Mouse (Mus musculus): ENCODE results near the gene Acad12. TPM values are rescaled to one million over a fixed set of nuclear protein-coding genes. Genes with fewer than 3 reads are reported as not detected.

Acad12 gene
- polyA plus RNA-seq, 1 experiment from 2014 or later, result 1.7 TPM

GRCm38 (mm10) chr5:121570787-121571186, 48.0 kb downstream of the Acad12 start:
- Histone ChIP-seq H3K36me3 (peaks cover 7% of the 10 kb centered on the region; the same call in 1 of the 2 replicates), H3K9ac (replicated peaks) (no peak overlapping the region), H3K9me3 (no peaks in the 10 kb centered on the region), H3K4me1 (no peaks in the 10 kb centered on the region), H3K4me2 (replicated peaks) (no peak overlapping the region), H3K27ac (replicated peaks) (no peak overlapping the region), H3K4me3 (no peak overlapping the region), H3K27me3 (no peaks in the 10 kb centered on the region)
- WGBS, result 93% methylated on average over 1 of the region's 1 CpGs
- no peak for ATAC-seq (ENCODE audit: low FRiP score, low read depth)

GRCm38 (mm10) chr5:121569881-121570420, 48.8 kb downstream of the Acad12 start:
- Histone ChIP-seq H3K4me3 (no peak overlapping the region), H3K9ac (replicated peaks) (no peak overlapping the region), H3K27me3 (no peaks in the 10 kb centered on the region), H3K4me1 (no peaks in the 10 kb centered on the region), H3K4me2 (replicated peaks) (no peak overlapping the region), H3K9me3 (no peaks in the 10 kb centered on the region), H3K36me3 (peaks cover 7% of the 10 kb centered on the region; the same call in 1 of the 2 replicates), H3K27ac (replicated peaks) (no peak overlapping the region)
- WGBS, result 70% methylated on average over 9 of the region's 9 CpGs
- ATAC-seq (ENCODE audit: low FRiP score, low read depth), result no peak

GRCm38 (mm10) chr5:121566035-121566681, 52.6 kb downstream of the Acad12 start:
- Histone ChIP-seq H3K27ac (replicated peaks) (no peak overlapping the region), H3K36me3 (no peaks in the 10 kb centered on the region), H3K27me3 (no peaks in the 10 kb centered on the region), H3K4me3 (no peak overlapping the region), H3K4me1 (0 out of 2 replicates have a peak, but pooled peaks cover 4% of the 10 kb centered on the region), H3K9me3 (no peaks in the 10 kb centered on the region), H3K9ac (replicated peaks) (no peak overlapping the region), H3K4me2 (replicated peaks) (no peak overlapping the region)
- WGBS, result 91% methylated on average over 16 of the region's 16 CpGs
- ATAC-seq (ENCODE audit: low FRiP score, low read depth), result no peak

GRCm38 (mm10) chr5:121564468-121564895, 54.3 kb downstream of the Acad12 start:
- no peaks in the 10 kb centered on the region for H3K9me3 ChIP-seq
- no peaks in the 10 kb centered on the region for H3K36me3 ChIP-seq
- no peak overlapping the region for H3K27ac ChIP-seq (replicated peaks)
- no peak overlapping the region; the same call in 1 of the 2 replicates for H3K9ac ChIP-seq (replicated peaks)
- H3K4me3 ChIP-seq, result no peak overlapping the region
- H3K27me3 ChIP-seq, result no peaks in the 10 kb centered on the region
- peak; percentile 30; the same call in 1 of the 2 replicates for ATAC-seq (ENCODE audit: low FRiP score, low read depth)
- H3K4me1 ChIP-seq, result 0 out of 2 replicates have a peak, but pooled peaks cover 4% of the 10 kb centered on the region
- H3K4me2 ChIP-seq (replicated peaks), result peak overlapping the region; percentile 42
- 12% methylated on average over 11 of the region's 11 CpGs for WGBS

GRCm38 (mm10) chr5:121562436-121562835, 56.3 kb downstream of the Acad12 start:
- ATAC-seq (ENCODE audit: low FRiP score, low read depth), result no peak
- WGBS, result 92% methylated on average over 3 of the region's 3 CpGs
- H3K27me3 ChIP-seq, result no peaks in the 10 kb centered on the region
- no peaks in the 10 kb centered on the region for H3K9me3 ChIP-seq
- H3K4me2 ChIP-seq (replicated peaks), result no peak overlapping the region
- H3K4me3 ChIP-seq, result no peak overlapping the region
- H3K27ac ChIP-seq (replicated peaks), result no peak overlapping the region
- no peak overlapping the region for H3K9ac ChIP-seq (replicated peaks)
- 0 out of 2 replicates have a peak, but pooled peaks cover 4% of the 10 kb centered on the region for H3K4me1 ChIP-seq
- no peaks in the 10 kb centered on the region for H3K36me3 ChIP-seq

GRCm38 (mm10) chr5:121549196-121549595, 69.5 kb downstream of the Acad12 start:
- Histone ChIP-seq H3K36me3 (no peaks in the 10 kb centered on the region), H3K4me1 (peaks cover 12% of the 10 kb centered on the region), H3K27ac (replicated peaks) (no peak overlapping the region), H3K9me3 (no peaks in the 10 kb centered on the region), H3K4me2 (replicated peaks) (no peak overlapping the region), H3K4me3 (no peak overlapping the region), H3K9ac (replicated peaks) (no peak overlapping the region), H3K27me3 (no peaks in the 10 kb centered on the region)
- ATAC-seq (ENCODE audit: low FRiP score, low read depth), result no peak
- 87% methylated on average over 7 of the region's 7 CpGs for WGBS

- Histone ChIP-seq H3K4me3 (no peak overlapping the region), H3K9ac (replicated peaks) (no peak overlapping the region), H3K36me3 (no peaks in the 10 kb centered on the region), H3K4me1 (peaks cover 28% of the 10 kb centered on the region), H3K27me3 (no peaks in the 10 kb centered on the region), H3K27ac (replicated peaks) (no peak overlapping the region), H3K9me3 (no peaks in the 10 kb centered on the region), H3K4me2 (replicated peaks) (no peak overlapping the region)
- no peak for ATAC-seq (ENCODE audit: low FRiP score, low read depth)
- 91% methylated on average over 3 of the region's 3 CpGs for WGBS
Observed at GRCm38 (mm10) chr5:121547084-121547483, 71.7 kb downstream of the Acad12 start.

Other genes with a start within 250 kb of the Acad12 start
- gene Trafd1, start 233.3 kb downstream of the Acad12 start, polyA plus RNA-seq (2016; fragmentation: Nextera tagmentation; extraction: Ambion mirVana), result 124 TPM in 2 replicates
- 46.0 and 48.3 TPM in 2 replicates for gene Naa25, start 221.0 kb downstream of the Acad12 start, polyA plus RNA-seq (2016; fragmentation: Nextera tagmentation; extraction: Ambion mirVana)
- 0.96 and 1.1 TPM in 2 replicates for gene Tmem116, start 167.0 kb downstream of the Acad12 start, polyA plus RNA-seq (2016; fragmentation: Nextera tagmentation; extraction: Ambion mirVana)
- gene Erp29, start 166.4 kb downstream of the Acad12 start, polyA plus RNA-seq (2016; fragmentation: Nextera tagmentation; extraction: Ambion mirVana), result 130 and 137 TPM in 2 replicates
- 0.07 TPM in 1 of 2 replicates, not detected in the other for gene Adam1b, start 115.5 kb downstream of the Acad12 start, polyA plus RNA-seq (2016; fragmentation: Nextera tagmentation; extraction: Ambion mirVana)
- 3.0 and 3.4 TPM in 2 replicates for gene Adam1a, start 73.5 kb downstream of the Acad12 start, polyA plus RNA-seq (2016; fragmentation: Nextera tagmentation; extraction: Ambion mirVana)
- not detected in 2 replicates for gene Gm42878, start 73.5 kb downstream of the Acad12 start, polyA plus RNA-seq (2016; fragmentation: Nextera tagmentation; extraction: Ambion mirVana)
- 56.4 and 58.2 TPM in 2 replicates for gene Mapkapk5, start 73.0 kb downstream of the Acad12 start, polyA plus RNA-seq (2016; fragmentation: Nextera tagmentation; extraction: Ambion mirVana)
- gene Aldh2, start 25.1 kb downstream of the Acad12 start, polyA plus RNA-seq (2016; fragmentation: Nextera tagmentation; extraction: Ambion mirVana), result 92.5 and 94.1 TPM in 2 replicates
- gene Acad10, start 41.6 kb upstream of the Acad12 start, polyA plus RNA-seq (2016; fragmentation: Nextera tagmentation; extraction: Ambion mirVana), result 1.9 and 2.3 TPM in 2 replicates
- gene Brap, start 41.6 kb upstream of the Acad12 start, polyA plus RNA-seq (2016; fragmentation: Nextera tagmentation; extraction: Ambion mirVana), result 49.0 and 51.5 TPM in 2 replicates
- 68.1 and 77.6 TPM in 2 replicates for gene Atxn2, start 92.4 kb upstream of the Acad12 start, polyA plus RNA-seq (2016; fragmentation: Nextera tagmentation; extraction: Ambion mirVana)
- gene Sh2b3, start 218.7 kb upstream of the Acad12 start, polyA plus RNA-seq (2016; fragmentation: Nextera tagmentation; extraction: Ambion mirVana), result 8.8 and 9.0 TPM in 2 replicates
- gene Pheta1, start 230.0 kb upstream of the Acad12 start, polyA plus RNA-seq (2016; fragmentation: Nextera tagmentation; extraction: Ambion mirVana), result 53.0 and 53.5 TPM in 2 replicates

Data from midbrain, embryonic 12.5 days (tissue).